Mouse (Mus musculus) liver, embryonic 14.5 days (tissue): ENCODE data around the gene Gm281.

ENCODE experiments used
- CTCF ChIP-seq: IDR thresholded peaks from 2 replicates; pipeline ENCODE4 v1.5.1; 2016; ENCODE audit warnings: antibody characterized with exemption, low read depth, control low read depth
- EP300 ChIP-seq: IDR thresholded peaks from 2 replicates; pipeline ENCODE4 v1.6.1; 2016; ENCODE audit warnings: antibody characterized with exemption, low read depth

GRCm38 (mm10) chr14:13948345-13948744, 34.1 kb upstream of the Gm281 start:
- TF ChIP-seq CTCF (no peak), EP300 (no peak)
